Mouse (Mus musculus) ES-Bruce4 (cell line): ENCODE measurements around the gene Scmh1.

ENCODE experiments used
- CTCF ChIP-seq: IDR thresholded peaks from one replicate; pipeline ENCODE4 v1.8.1; 2011; ENCODE audit warnings: low read depth, low read length
- EP300 ChIP-seq: IDR thresholded peaks from 2 replicates; pipeline ENCODE4 v1.6.1; 2011; ENCODE audit warnings: low read depth, low read length; ENCODE audit not compliant: insufficient read depth

GRCm38 (mm10) chr4:120369861-120370366 lies 35.2 kb upstream of the Scmh1 start:
- TF ChIP-seq CTCF: no peak
- TF ChIP-seq EP300: no peak
